Mouse (Mus musculus) neural tube, embryonic 14.5 days (tissue): ENCODE results near the gene Eml2. TPM values are rescaled to one million over a fixed set of nuclear protein-coding genes. Genes with fewer than 3 reads are reported as not detected.
A peak's percentile ranks its signal among the peaks of the same experiment; 100 is the strongest.

Experiments
- ATAC-seq: fragments of 200-750 bp; cut with Nextera tagmentation; 2 replicates; pipeline ENCODE4 v1.8.0; 2017; ENCODE audit warnings: low read depth, mild to moderate bottlenecking, moderate TSS enrichment, moderate library complexity
- H3K27ac ChIP-seq: fragments of 300-500 bp; sonication (generic); 2 replicates; pipeline ENCODE4 v1.5.1; 2014; ENCODE audit warnings: low read depth, mild to moderate bottlenecking, control low read depth, low read length, moderate library complexity, mixed read lengths
- H3K27me3 ChIP-seq: fragments of 300-500 bp; sonication (generic); 2 replicates; pipeline ENCODE4 v1.6.1; 2014; ENCODE audit warnings: low read length; ENCODE audit not compliant: control insufficient read depth, insufficient read depth
- H3K36me3 ChIP-seq: fragments of 300-500 bp; sonication (generic); 2 replicates; pipeline ENCODE4 v1.6.1; 2014; ENCODE audit warnings: low read length, mixed read lengths; ENCODE audit not compliant: control insufficient read depth, insufficient read depth
- H3K4me1 ChIP-seq: fragments of 300-500 bp; sonication (generic); 2 replicates; pipeline ENCODE4 v1.6.1; 2014; ENCODE audit warnings: low read length; ENCODE audit not compliant: control insufficient read depth, insufficient read depth
- H3K4me2 ChIP-seq: fragments of 300-500 bp; sonication (generic); 2 replicates; pipeline ENCODE4 v1.6.1; 2014; ENCODE audit warnings: mild to moderate bottlenecking, low read depth, low read length, control low read depth
- H3K4me3 ChIP-seq: fragments of 300-500 bp; sonication (generic); 2 replicates; pipeline ENCODE4 v1.5.1; 2014; ENCODE audit warnings: low read depth, low read length, control low read depth, mixed read lengths
- H3K9ac ChIP-seq: fragments of 300-500 bp; sonication (generic); replicated peaks from 2 replicates; pipeline ENCODE4 v1.6.1; 2014; ENCODE audit warnings: low read depth, mild to moderate bottlenecking, control low read depth, low read length, mixed read lengths
- H3K9me3 ChIP-seq: fragments of 300-500 bp; sonication (generic); 2 replicates; pipeline ENCODE4 v1.6.1; 2016; ENCODE audit warnings: low read length; ENCODE audit not compliant: control insufficient read depth
- WGBS: fragments of 180-500 bp; shearing (Covaris S2); extraction: QIAGEN DNeasy Blood & Tissue Kit; methylation state at CpG from one replicate; pipeline ENCODE4 v1.1.7; 2014; 5-methylcytosine and 5-hydroxymethylcytosine counted together
- polyA plus RNA-seq: library from polyadenylated mRNA; unstranded; fragments of >200 nt; fragmentation: Nextera tagmentation; extraction: Ambion mirVana; gene quantifications from 2 replicates; pipeline ENCODE4 v1.2.1, GENCODE M21; 2014

Gene Eml2
- 3.5 and 4.0 TPM in 2 replicates for polyA plus RNA-seq

DNA sequence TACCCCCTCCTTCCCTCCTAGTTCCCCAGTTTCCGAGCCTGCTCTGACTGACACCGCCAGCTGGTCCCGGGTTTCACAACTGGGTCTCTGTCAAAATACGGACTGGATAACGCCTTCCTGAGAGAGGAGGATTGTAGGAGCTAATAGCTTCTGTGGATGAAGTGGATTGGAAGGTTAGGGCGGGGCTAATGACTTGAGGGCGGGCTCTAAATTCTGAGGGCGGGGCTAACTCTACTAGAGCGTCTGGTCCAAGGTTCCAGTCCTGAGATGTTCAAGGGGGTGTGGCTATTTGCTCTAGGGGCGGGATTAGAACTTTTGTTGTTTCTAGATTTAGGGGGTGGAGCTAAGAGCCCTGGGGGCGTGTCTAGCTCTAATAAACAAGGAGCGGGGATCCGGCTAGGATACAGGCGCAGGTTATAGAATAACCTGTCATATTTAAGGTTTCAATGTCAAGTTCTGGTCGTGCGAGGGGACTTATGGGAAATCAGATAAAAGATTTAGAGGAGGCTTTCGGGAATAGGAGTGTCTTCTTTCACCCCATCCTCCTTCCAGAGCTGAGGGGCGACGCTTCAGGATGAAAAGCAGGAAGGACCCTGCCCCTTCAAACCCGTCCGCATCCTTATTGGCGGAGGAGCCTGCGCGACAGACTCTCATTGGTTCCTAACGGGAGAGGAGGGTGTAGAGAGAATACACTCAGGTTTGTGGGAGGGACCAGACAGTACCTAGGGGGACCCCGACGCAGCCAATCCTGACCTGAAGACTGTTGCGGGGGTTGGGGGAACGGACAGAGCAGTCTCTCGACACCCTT is at the start of gene Eml2:
Gene Eml2, plus strand, starts transcription at position 714 of the 808 bp plus-strand sequence.
- Histone ChIP-seq H3K4me2 (peak within 1 kb of the TSS; percentile 67), H3K27me3 (0 out of 2 replicates have a peak, but pooled peaks cover 9% of the 10 kb centered on the region), H3K4me1 (peaks cover 13% of the 10 kb centered on the region), H3K36me3 (no peaks in the 10 kb centered on the region), H3K9me3 (no peaks in the 10 kb centered on the region), H3K4me3 (peak within 1 kb of the TSS; percentile 46), H3K9ac (peak within 1 kb of the TSS; percentile 52), H3K27ac (peak within 1 kb of the TSS; percentile 74)
- ATAC-seq: peak; percentile 96
- under 1% methylated on average over 30 of the region's 30 CpGs for WGBS

DNA sequence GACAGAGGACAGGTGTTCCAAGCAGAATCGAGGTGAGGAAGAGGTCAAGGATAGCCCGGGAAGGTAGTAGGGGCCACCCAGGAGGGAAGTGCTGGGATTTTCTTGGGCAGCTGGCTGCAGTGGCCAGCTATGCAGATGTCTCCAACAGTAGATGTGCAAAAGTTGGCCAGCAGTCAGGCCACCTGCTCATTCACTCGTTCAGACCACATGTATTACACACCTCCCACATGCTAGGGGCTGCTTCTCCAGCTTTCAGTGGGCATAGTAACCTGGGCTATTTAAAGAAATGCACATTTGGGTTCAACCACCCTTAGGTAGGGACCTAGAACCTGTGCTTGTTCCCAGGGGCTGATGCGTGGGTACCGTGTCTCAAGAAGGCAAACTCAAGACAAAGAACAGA is 48.5 kb upstream of the Eml2 start:
- Histone ChIP-seq H3K9me3 (no peaks in the 10 kb centered on the region), H3K4me1 (peaks cover 12% of the 10 kb centered on the region; the same call in 1 of the 2 replicates), H3K9ac (no peak overlapping the region), H3K4me3 (no peak overlapping the region), H3K27me3 (no peaks in the 10 kb centered on the region), H3K4me2 (no peak overlapping the region), H3K36me3 (no peaks in the 10 kb centered on the region), H3K27ac (no peak overlapping the region)
- ATAC-seq: no peak
- 95% methylated on average over 5 of the region's 5 CpGs for WGBS

DNA sequence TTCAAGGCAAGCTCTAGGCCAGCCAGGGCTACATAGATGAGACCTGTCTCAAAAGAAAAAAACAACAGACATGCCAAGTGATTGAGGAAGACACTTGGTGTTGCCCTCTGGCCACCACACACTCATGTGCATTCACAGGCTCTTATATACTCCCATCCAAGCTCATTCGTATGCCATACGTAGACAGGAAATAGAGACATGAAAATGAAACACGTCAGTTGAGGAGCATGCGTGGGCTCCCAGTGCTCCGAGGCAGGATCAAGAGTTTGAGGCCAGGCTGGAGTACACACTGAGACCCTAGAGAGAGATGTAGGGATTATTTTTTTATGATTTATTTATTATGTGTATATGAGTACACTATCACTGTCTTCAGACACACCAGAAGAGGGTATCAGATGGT is 46.8 kb upstream of the Eml2 start:
- no peak for ATAC-seq
- Histone ChIP-seq H3K4me1 (peaks cover 12% of the 10 kb centered on the region; the same call in 1 of the 2 replicates), H3K27ac (no peak overlapping the region), H3K36me3 (no peaks in the 10 kb centered on the region), H3K9ac (no peak overlapping the region), H3K4me3 (no peak overlapping the region), H3K4me2 (no peak overlapping the region), H3K27me3 (no peaks in the 10 kb centered on the region), H3K9me3 (no peaks in the 10 kb centered on the region)
- WGBS: 96% methylated on average over 5 of the region's 5 CpGs

DNA sequence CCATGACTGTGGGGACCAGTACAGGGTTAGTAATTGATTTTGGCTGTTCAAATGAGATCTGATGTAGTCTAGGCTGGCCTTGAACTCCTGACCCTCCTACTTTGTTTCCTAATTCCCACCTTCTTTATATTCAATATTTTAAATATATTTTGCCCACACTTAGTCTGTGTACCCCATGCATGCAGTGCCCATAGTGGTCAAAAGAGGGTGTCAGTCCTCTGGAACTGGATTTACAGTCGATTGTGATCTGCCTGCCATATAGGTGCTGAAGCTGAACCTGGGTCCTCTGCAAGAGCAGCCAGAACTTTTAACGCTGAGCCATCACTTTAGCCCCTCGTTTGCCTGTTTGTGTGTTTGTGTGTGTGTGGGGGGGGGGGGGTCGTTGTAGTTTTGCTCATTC is 45.6 kb upstream of the Eml2 start:
- H3K27ac ChIP-seq: peak overlapping the region; percentile 88
- WGBS: 38% methylated on average over 4 of the region's 4 CpGs
- H3K36me3 ChIP-seq: peaks cover 3% of the 10 kb centered on the region
- no peaks in the 10 kb centered on the region for H3K9me3 ChIP-seq
- no peaks in the 10 kb centered on the region for H3K27me3 ChIP-seq
- H3K4me1 ChIP-seq: peaks cover 12% of the 10 kb centered on the region; the same call in 1 of the 2 replicates
- no peak overlapping the region; the same call in 1 of the 2 replicates for H3K9ac ChIP-seq
- peak overlapping the region; percentile 60 for H3K4me2 ChIP-seq
- ATAC-seq: no peak
- H3K4me3 ChIP-seq: peak overlapping the region; percentile 43; the same call in 1 of the 2 replicates

DNA sequence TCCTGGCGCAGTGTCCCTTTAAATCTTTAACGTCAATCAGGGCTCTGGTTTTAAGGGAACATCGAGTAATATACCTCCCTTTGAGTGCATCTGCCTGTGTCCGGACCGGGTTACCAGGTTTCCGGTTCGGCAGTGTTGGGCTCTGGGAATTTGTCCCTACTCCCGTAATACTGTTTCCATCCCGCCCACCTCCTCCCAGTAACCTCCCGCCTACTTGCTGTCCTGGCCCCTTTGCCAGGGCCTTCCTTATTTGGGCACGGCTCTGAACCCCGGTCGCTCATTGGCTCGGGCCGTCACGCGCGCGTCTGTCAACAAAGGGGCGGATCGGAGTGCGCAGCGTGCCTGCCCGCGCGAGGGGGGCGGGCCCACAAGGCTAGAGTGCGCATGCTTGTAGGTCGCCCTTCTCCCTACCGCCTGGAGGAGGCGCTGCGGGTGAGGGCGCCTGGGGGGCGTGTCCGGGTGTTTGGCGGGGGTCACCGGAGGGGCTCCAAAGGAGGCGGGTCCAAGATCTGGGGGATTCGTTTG is 44.8 kb upstream of the Eml2 start:
- no peaks in the 10 kb centered on the region for H3K9me3 ChIP-seq
- WGBS: under 1% methylated on average over 39 of the region's 39 CpGs
- peaks cover 10% of the 10 kb centered on the region for H3K36me3 ChIP-seq
- peak; percentile 98 for ATAC-seq
- H3K27ac ChIP-seq: peak overlapping the region; percentile 88
- H3K4me1 ChIP-seq: peaks cover 12% of the 10 kb centered on the region; the same call in 1 of the 2 replicates
- peak overlapping the region; percentile 46 for H3K9ac ChIP-seq
- peak overlapping the region; percentile 60 for H3K4me2 ChIP-seq
- H3K27me3 ChIP-seq: no peaks in the 10 kb centered on the region
- H3K4me3 ChIP-seq: peak overlapping the region; percentile 43

DNA sequence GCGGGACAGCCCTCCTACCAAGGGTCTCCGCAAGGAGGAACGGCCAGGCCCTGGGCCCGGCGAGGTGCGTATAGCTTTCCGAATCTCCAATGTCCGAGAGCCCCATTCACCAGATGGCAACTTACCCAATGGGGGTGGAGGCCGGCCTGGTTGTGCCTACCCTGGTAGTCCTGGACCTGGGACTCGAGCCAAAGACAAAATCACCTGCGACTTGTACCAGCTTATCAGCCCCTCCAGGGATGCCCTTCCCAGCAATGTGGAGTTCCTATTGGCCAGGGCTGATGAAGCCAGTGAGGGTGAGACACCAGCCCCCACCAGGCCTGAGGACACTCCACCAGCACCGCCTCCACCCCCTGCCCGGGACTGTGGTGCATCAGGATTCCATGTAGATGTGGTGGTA is 40.1 kb upstream of the Eml2 start:
- Histone ChIP-seq H3K4me2 (no peak overlapping the region), H3K4me3 (no peak overlapping the region), H3K9ac (no peak overlapping the region), H3K36me3 (peaks cover 37% of the 10 kb centered on the region), H3K27me3 (no peaks in the 10 kb centered on the region), H3K4me1 (peaks cover 6% of the 10 kb centered on the region; the same call in 1 of the 2 replicates), H3K27ac (no peak overlapping the region), H3K9me3 (no peaks in the 10 kb centered on the region)
- 97% methylated on average over 13 of the region's 13 CpGs for WGBS
- no peak for ATAC-seq

DNA sequence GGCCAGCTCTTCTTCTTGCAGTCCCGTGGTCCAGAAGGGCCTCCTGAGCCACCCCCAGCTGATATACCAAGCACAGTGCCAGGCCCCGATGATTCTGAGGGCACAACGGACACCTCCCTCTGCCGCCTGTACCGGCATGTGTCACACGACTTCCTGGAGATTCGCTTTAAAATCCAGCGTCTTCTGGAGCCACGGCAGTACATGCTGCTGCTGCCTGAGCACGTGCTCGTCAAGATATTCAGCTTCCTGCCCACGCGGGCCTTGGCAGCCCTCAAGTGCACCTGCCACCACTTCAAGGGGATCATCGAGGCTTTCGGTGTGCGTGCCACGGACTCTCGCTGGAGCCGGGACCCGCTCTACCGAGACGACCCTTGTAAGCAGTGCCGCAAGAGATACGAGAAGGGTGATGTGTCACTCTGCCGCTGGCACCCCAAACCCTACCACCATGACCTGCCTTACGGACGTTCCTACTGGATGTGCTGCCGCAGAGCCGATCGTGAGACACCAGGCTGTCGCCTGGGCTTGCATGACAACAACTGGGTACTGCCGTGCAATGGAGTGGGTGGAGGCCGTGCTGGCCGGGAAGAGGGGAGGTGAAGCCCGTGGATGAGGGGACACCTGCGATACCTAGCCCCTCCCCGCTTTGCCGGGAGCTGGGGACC is 39.4 kb upstream of the Eml2 start:
- H3K4me2 ChIP-seq: no peak overlapping the region
- peaks cover 4% of the 10 kb centered on the region; the same call in 1 of the 2 replicates for H3K4me1 ChIP-seq
- no peak overlapping the region for H3K27ac ChIP-seq
- no peak for ATAC-seq
- no peaks in the 10 kb centered on the region for H3K9me3 ChIP-seq
- peaks cover 37% of the 10 kb centered on the region for H3K36me3 ChIP-seq
- H3K9ac ChIP-seq: no peak overlapping the region
- 94% methylated on average over 38 of the region's 38 CpGs for WGBS
- H3K4me3 ChIP-seq: no peak overlapping the region
- H3K27me3 ChIP-seq: no peaks in the 10 kb centered on the region

DNA sequence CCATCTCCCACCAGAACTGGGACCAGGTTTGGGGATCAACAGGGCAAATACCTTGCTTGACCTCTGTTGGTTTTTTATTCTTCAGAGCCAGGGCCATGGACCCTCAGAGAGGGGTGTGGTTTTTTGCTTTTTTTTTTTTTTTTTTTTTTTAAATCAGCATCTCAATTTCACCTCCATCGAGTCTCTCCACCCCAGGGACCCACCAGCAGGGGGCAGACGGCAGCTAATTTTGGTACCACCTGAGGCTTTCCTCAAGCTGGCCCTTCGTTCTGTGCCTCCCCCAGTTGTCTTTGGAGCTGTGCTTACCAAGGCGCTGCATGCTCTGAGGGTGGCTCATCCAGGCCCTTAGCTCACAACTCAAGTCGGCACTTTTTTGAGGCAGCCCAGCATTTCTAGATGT is 38.8 kb upstream of the Eml2 start:
- Histone ChIP-seq H3K36me3 (peaks cover 37% of the 10 kb centered on the region), H3K4me1 (0 out of 2 replicates have a peak, but pooled peaks cover 2% of the 10 kb centered on the region), H3K27me3 (no peaks in the 10 kb centered on the region), H3K9ac (no peak overlapping the region), H3K27ac (no peak overlapping the region), H3K9me3 (no peaks in the 10 kb centered on the region), H3K4me2 (no peak overlapping the region), H3K4me3 (no peak overlapping the region)
- WGBS: 45% methylated on average over 5 of the region's 5 CpGs
- no peak for ATAC-seq

DNA sequence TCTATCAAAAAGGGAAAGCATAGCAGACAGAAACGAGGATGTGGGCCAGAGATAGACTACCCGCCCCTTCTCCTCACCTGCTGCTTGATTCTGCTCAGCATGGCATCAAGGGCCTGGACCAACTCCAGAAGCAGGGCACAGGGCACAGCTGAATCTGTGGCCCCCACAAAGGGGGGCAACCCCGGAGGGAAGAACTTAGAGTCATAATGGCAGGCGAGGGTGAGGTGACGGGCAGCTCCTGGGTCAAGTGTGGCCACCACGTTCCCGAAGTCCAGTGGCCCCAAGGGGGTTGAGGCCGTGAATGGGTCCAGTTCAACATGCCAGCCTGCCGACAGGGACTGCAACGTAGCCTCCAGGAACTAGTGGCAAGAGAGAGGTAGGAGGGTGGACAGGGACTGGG is 29.4 kb upstream of the Eml2 start:
- no peak overlapping the region for H3K4me3 ChIP-seq
- no peak overlapping the region for H3K4me2 ChIP-seq
- WGBS: 90% methylated on average over 10 of the region's 10 CpGs
- H3K9me3 ChIP-seq: no peaks in the 10 kb centered on the region
- ATAC-seq: no peak
- peaks cover 14% of the 10 kb centered on the region for H3K4me1 ChIP-seq
- no peak overlapping the region for H3K27ac ChIP-seq
- H3K9ac ChIP-seq: no peak overlapping the region
- no peaks in the 10 kb centered on the region for H3K27me3 ChIP-seq
- H3K36me3 ChIP-seq: peaks cover 4% of the 10 kb centered on the region
